Mouse (Mus musculus) intestine, postnatal 0 days (tissue): ENCODE results near the gene Elp4. TPM values are rescaled to one million over a fixed set of nuclear protein-coding genes. Genes with fewer than 3 reads are reported as not detected.

Experiments used
- ATAC-seq: fragments of 200-750 bp; cut with Nextera tagmentation; 2 replicates; pipeline ENCODE4 v1.8.0; 2017; ENCODE audit warnings: mild to moderate bottlenecking, moderate TSS enrichment, moderate library complexity
- H3K27ac ChIP-seq: fragments of 300-500 bp; sonication (generic); 2 replicates; pipeline ENCODE4 v1.5.1; 2014; ENCODE audit warnings: mild to moderate bottlenecking, low read depth, low read length, moderate library complexity
- H3K27me3 ChIP-seq: fragments of 300-500 bp; sonication (generic); replicated peaks from 2 replicates; pipeline ENCODE4 v1.6.1; 2014; ENCODE audit warnings: low read length, mixed read lengths; ENCODE audit not compliant: control insufficient read depth, insufficient read depth
- H3K36me3 ChIP-seq: fragments of 300-500 bp; sonication (generic); 2 replicates; pipeline ENCODE4 v1.6.1; 2014; ENCODE audit warnings: mild to moderate bottlenecking, moderate library complexity; ENCODE audit not compliant: control insufficient read depth, insufficient read depth
- H3K4me1 ChIP-seq: fragments of 300-500 bp; sonication (generic); replicated peaks from 2 replicates; pipeline ENCODE4 v1.6.1; 2014; ENCODE audit warnings: antibody characterized with exemption, low read length, mixed read lengths; ENCODE audit not compliant: control insufficient read depth, insufficient read depth
- H3K4me2 ChIP-seq: fragments of 300-500 bp; sonication (generic); replicated peaks from 2 replicates; pipeline ENCODE4 v1.6.1; 2014; ENCODE audit warnings: low read depth, mild to moderate bottlenecking, moderate library complexity
- H3K4me3 ChIP-seq: fragments of 300-500 bp; sonication (generic); 2 replicates; pipeline ENCODE4 v1.5.1; 2014; ENCODE audit warnings: low read depth, low read length
- H3K9ac ChIP-seq: fragments of 300-500 bp; sonication (generic); 2 replicates; pipeline ENCODE4 v1.6.1; 2014; ENCODE audit warnings: mild to moderate bottlenecking, low read depth, low read length
- H3K9me3 ChIP-seq: fragments of 300-500 bp; sonication (generic); 2 replicates; pipeline ENCODE4 v1.6.1; 2016; ENCODE audit warnings: mixed run types; ENCODE audit not compliant: control insufficient read depth
- CTCF ChIP-seq: sonication (generic); IDR thresholded peaks from 2 replicates; pipeline ENCODE4 v1.5.1; 2016; ENCODE audit warnings: low read depth, mild to moderate bottlenecking, control low read depth, antibody characterized with exemption, moderate library complexity
- WGBS: fragments of 180-500 bp; shearing (Covaris S2); extraction: QIAGEN DNeasy Blood & Tissue Kit; methylation state at CpG from one replicate; pipeline ENCODE4 v1.1.7; 2014; 5-methylcytosine and 5-hydroxymethylcytosine counted together
- polyA plus RNA-seq: library from polyadenylated mRNA; unstranded; fragments of >200 nt; fragmentation: Nextera tagmentation; extraction: Ambion mirVana; gene quantifications from 2 replicates; pipeline ENCODE4 v1.2.1, GENCODE M21; 2015

The Elp4 gene
- polyA plus RNA-seq, 1 experiment from 2014 or later: 11.2 TPM

DNA sequence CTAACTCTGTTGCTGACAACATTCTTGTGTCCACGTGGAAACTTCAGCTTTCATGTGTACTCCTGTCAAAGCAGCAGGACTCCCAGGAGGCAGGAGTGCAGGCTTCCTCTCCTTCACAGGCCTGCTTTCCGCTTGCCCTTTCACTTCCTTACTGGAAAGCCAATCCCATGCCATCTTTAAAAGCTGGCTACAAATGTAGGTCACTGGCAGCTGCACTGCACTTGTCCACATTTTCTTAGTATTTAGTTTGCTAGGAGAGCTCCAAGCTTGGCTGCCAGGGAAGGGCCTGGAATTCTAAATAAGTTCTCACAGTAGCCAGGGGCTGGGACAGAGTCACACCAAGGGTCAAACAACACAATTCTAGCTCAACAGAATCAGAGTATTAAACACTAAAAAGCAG is 49.6 kb downstream of the Elp4 start:
- no peak overlapping the region for H3K4me3 ChIP-seq
- H3K4me1 ChIP-seq: no peaks in the 10 kb centered on the region
- H3K4me2 ChIP-seq: no peak overlapping the region
- WGBS: 57% methylated on average over 2 of the region's 2 CpGs
- no peak for ATAC-seq
- no peak overlapping the region for H3K27ac ChIP-seq
- no peaks in the 10 kb centered on the region for H3K9me3 ChIP-seq
- no peaks in the 10 kb centered on the region for H3K27me3 ChIP-seq
- no peak overlapping the region for H3K9ac ChIP-seq
- no peaks in the 10 kb centered on the region for H3K36me3 ChIP-seq
- TF ChIP-seq CTCF: no peak

DNA sequence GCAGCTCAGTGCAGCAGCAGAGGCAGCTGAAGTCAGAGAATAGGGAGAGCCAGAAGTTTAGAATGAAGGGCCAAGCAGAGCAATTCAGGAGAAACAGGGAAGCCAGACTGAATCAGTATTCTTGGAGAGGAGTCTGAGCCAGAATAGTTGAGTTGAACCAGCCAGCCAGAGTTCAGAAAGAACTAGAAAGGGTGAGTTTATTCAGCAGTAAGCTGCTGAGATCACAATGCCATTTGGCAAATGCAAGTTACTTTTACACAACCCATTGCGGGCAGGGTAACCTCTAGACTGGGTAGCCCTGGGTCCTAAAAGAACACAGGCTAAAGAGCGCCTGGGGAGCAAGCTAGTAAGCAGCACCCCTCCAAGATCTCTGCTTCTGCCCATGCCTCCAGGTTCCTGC is 51.4 kb downstream of the Elp4 start:
- ATAC-seq: no peak
- Histone ChIP-seq H3K4me1 (no peaks in the 10 kb centered on the region), H3K4me3 (no peak overlapping the region), H3K27me3 (no peaks in the 10 kb centered on the region), H3K27ac (no peak overlapping the region), H3K36me3 (no peaks in the 10 kb centered on the region), H3K9me3 (no peaks in the 10 kb centered on the region), H3K9ac (no peak overlapping the region), H3K4me2 (no peak overlapping the region)
- 92% methylated on average over 2 of the region's 2 CpGs for WGBS
- TF ChIP-seq CTCF: no peak

DNA sequence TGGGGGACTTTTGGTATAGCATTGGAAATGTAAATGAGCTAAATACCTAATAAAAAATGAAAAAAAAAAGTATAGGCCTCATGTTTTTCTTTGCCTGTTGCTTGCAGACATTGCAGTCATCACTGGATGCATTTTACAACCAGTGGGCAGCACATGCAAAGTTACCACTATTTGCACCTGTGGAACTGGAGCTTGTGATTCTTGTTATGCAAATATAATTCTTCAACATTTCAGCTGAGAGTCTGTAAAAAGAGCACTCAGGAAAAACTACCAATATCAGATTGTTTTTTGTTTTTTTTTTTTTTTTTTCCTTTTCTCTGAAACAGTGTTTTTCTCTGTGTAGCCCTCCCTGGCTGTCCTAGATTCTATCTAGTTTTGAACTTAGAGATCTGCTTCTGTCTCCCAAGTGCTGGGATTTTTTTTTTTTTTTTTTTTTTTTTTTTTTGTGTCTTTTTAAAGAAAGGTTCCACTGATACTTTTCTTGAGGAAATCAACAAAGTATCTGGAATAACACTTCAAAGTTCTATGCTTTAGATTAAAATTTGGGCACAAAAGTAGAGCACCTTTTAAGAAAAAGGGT is 52.6 kb downstream of the Elp4 start:
- Histone ChIP-seq H3K27ac (no peak overlapping the region), H3K27me3 (no peaks in the 10 kb centered on the region), H3K36me3 (no peaks in the 10 kb centered on the region), H3K4me2 (no peak overlapping the region), H3K9me3 (no peaks in the 10 kb centered on the region), H3K4me1 (no peaks in the 10 kb centered on the region), H3K9ac (no peak overlapping the region), H3K4me3 (no peak overlapping the region)
- no peak for ATAC-seq
- no peak for TF ChIP-seq CTCF

DNA sequence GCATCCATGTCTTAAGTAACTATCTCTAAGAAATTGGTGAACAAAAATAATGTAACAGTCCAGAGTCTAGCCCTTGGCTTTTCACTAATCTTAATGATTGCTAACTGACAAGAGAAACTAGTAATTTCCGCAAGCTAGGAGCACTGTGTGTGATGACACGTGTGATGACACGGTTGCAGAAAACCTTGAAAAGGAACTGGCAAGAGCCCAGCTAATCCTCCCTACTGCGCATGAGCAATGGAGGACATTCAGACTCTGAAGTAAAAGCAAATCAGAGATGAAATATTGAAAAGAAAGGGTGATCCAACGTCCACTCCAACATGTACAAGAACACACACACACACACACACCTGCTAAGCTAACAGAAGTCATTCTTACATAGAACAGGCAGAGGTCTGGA is 61.2 kb downstream of the Elp4 start:
- no peaks in the 10 kb centered on the region for H3K9me3 ChIP-seq
- H3K4me3 ChIP-seq: no peak overlapping the region
- H3K4me2 ChIP-seq: no peak overlapping the region
- no peak for TF ChIP-seq CTCF
- H3K36me3 ChIP-seq: no peaks in the 10 kb centered on the region
- H3K27ac ChIP-seq: no peak overlapping the region
- WGBS: 95% methylated on average over 5 of the region's 5 CpGs
- H3K4me1 ChIP-seq: no peaks in the 10 kb centered on the region
- H3K27me3 ChIP-seq: no peaks in the 10 kb centered on the region
- H3K9ac ChIP-seq: no peak overlapping the region
- no peak for ATAC-seq

DNA sequence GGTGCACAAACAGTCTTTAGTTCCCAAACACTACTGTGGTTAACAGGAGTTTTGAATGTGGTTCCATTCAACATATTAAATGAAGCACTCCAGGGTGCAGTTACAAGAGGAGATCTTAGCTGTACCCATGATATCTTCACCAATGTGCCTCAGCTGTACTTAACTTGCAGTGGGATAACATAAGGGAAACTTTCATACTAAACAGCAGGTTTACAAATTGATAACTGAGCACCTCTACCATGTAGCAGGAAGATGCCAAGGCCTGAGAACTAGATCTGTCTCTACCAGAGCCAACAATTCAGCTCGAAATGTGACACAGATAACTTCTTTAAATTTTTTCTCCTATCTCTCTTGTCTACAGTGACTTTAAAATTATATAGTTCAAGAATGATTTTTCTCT is 86.4 kb downstream of the Elp4 start:
- Histone ChIP-seq H3K4me1 (no peaks in the 10 kb centered on the region), H3K27me3 (no peaks in the 10 kb centered on the region), H3K9me3 (no peaks in the 10 kb centered on the region), H3K36me3 (no peaks in the 10 kb centered on the region), H3K9ac (no peak overlapping the region), H3K4me3 (no peak overlapping the region), H3K4me2 (no peak overlapping the region), H3K27ac (no peak overlapping the region)
- TF ChIP-seq CTCF: no peak
- 85% methylated on average over 1 of the region's 1 CpGs for WGBS
- ATAC-seq: no peak

DNA sequence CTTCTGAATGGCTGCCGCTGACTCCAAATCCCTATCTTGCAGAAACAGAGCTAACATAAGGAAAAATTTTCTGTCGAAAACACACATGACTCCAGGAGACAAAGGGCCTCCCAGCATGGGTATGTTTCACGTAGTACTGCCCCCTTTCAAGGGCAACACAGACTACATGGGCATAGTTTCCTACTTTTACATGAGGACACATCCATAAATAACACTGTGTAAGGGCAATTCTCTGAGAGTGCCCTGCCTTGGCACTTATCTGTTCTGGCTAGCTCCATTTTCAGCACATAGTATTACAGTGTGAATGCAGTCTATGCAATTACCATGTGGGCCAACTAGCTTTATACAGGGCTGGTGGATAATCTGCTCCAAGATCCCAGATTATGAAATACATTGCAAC is 89.2 kb downstream of the Elp4 start:
- 67% methylated on average over 3 of the region's 3 CpGs for WGBS
- no peak overlapping the region for H3K4me2 ChIP-seq
- H3K27me3 ChIP-seq: no peaks in the 10 kb centered on the region
- H3K27ac ChIP-seq: no peak overlapping the region
- no peaks in the 10 kb centered on the region for H3K4me1 ChIP-seq
- TF ChIP-seq CTCF: no peak
- no peak overlapping the region for H3K4me3 ChIP-seq
- no peaks in the 10 kb centered on the region for H3K36me3 ChIP-seq
- no peak overlapping the region for H3K9ac ChIP-seq
- no peak for ATAC-seq
- no peaks in the 10 kb centered on the region for H3K9me3 ChIP-seq

DNA sequence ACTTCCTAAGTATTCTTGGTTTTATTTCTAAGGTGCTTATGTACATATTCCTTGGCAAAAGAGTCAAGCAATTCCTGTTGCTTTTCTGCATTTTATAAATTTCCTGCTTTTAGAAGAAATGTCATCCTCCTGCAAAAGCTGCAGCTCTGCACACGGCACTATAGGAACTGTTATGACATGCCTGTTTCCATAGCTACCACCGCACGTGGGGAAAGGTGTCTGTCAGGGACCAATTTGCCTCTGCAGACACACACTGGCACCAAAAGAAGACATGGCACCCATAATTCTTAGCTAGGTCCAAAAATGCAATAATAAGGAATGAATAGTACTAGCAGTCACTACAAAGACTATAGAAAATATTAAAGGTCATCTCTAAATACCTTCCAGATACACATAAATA is 91.3 kb downstream of the Elp4 start:
- H3K4me3 ChIP-seq: no peak overlapping the region
- no peaks in the 10 kb centered on the region for H3K9me3 ChIP-seq
- no peak for ATAC-seq
- no peak for TF ChIP-seq CTCF
- no peaks in the 10 kb centered on the region for H3K27me3 ChIP-seq
- WGBS: 79% methylated on average over 3 of the region's 3 CpGs
- no peaks in the 10 kb centered on the region for H3K36me3 ChIP-seq
- H3K27ac ChIP-seq: no peak overlapping the region
- H3K4me1 ChIP-seq: no peaks in the 10 kb centered on the region
- no peak overlapping the region for H3K4me2 ChIP-seq
- no peak overlapping the region for H3K9ac ChIP-seq
